Comparison of ENCODE assay signal across 10 mouse cellular contexts in genomic region chr11:4974376-4975122, GRCm38 (mm10). TPM values are rescaled to one million over a fixed set of nuclear protein-coding genes. Genes with fewer than 3 reads are reported as not detected.
DNase-seq lines count a peak whose midpoint lies in the region; ATAC-seq and TF ChIP-seq lines count a peak whose summit lies in the region.
"Had no signal": no experiment of that assay in that cellular context is flagged by ENCODE, and none has a peak within 500 bp of the region (broad histone marks: within the 10 kb centered on the region; RNA-seq: fewer than 3 reads in every experiment).

No protein-coding gene starts in this region.

- no peak overlapping the region for H3K4me3 ChIP-seq in cerebellum, adult 2 months (replicated peaks; ENCODE audit: insufficient read depth, low read depth, low read length)

- ATAC-seq in common myeloid progenitor, adult 5-6 weeks (replicated peaks; ENCODE audit: low read depth, poor library complexity, severe bottlenecking), result peak; percentile 66

- H3K27ac ChIP-seq in cerebellum, adult 2 months (ENCODE audit: insufficient read depth, low read length), result no peak overlapping the region
- H3K27ac ChIP-seq: hindbrain, postnatal 0 days had no signal

- no peaks in the 10 kb centered on the region for H3K27me3 ChIP-seq in cerebellum, adult 2 months (ENCODE audit: control insufficient read depth, insufficient read depth, low read length)

- no peak for TF ChIP-seq POLR2A in cerebellum, adult 2 months (IDR thresholded peaks at IDR 0.05; ENCODE audit: borderline replicate concordance, insufficient read depth, low read length)

- TF ChIP-seq CTCF in cerebellum, adult 2 months (IDR thresholded peaks at IDR 0.05; ENCODE audit: borderline replicate concordance, insufficient read depth, low read depth, low read length), result no peak

- no peaks in the 10 kb centered on the region for H3K4me1 ChIP-seq in cerebellum, adult 2 months (ENCODE audit: control insufficient read depth, insufficient read depth, low read length)

- 88% methylated on average over 11 of the region's 11 CpGs for WGBS in cerebellum, adult 2 months

- DNase-seq in adrenal gland, adult 2 months, result peak; percentile 29
- no peak for DNase-seq in adrenal gland, postnatal 25 days
- peak; percentile 57 for DNase-seq in kidney, postnatal 14 days
- peak; percentile 47 for DNase-seq in lung, postnatal 10 days
- DNase-seq in right cerebral cortex, postnatal 25 days, result no peak
- DNase-seq in cerebellum, adult 2 months, result no peak
- no peak for DNase-seq in ovary, postnatal 10 days (ENCODE audit: low spot score)
- DNase-seq: forebrain, postnatal 0 days had no signal

RNA-seq across cellular contexts. Expression of gene Ap1b1, which starts 12.1 kb away (rescaled TPM):
- total RNA-seq in adrenal gland, adult 2 months (2021), result 10 to 100 TPM; 59.0 to 78.0 TPM
- 68.2 and 111 TPM in 2 replicates for polyA plus RNA-seq in adrenal gland, adult 2 months (2012; rRNA removed)
- 59.8 and 68.0 TPM in 2 replicates for total RNA-seq in adrenal gland, postnatal 25 days (2021)
- 69.1 and 72.2 TPM in 2 replicates for total RNA-seq in common myeloid progenitor, adult 5-6 weeks (2017)
- 180 and 181 TPM in 2 replicates for polyA plus RNA-seq in cerebellum, adult 2 months (2012; rRNA removed)

RNA-seq across cellular contexts. Expression of gene Nefh, which starts 26.7 kb away (rescaled TPM):
- total RNA-seq in adrenal gland, adult 2 months (2021), result 1 to 10 TPM; 2.1 TPM
- polyA plus RNA-seq in adrenal gland, adult 2 months (2012; rRNA removed), result 0.71 and 2.5 TPM in 2 replicates
- total RNA-seq in adrenal gland, postnatal 25 days (2021), result 0.88 and 1.1 TPM in 2 replicates
- total RNA-seq in common myeloid progenitor, adult 5-6 weeks (2017), result 12.6 and 16.7 TPM in 2 replicates
- polyA plus RNA-seq in cerebellum, adult 2 months (2012; rRNA removed), result 197 and 273 TPM in 2 replicates

Comparison
In these comparisons a context has a peak if more than half of its experiments do, and no peak if none do; other contexts are left out.
1. DNase-seq: peak in adrenal gland, adult 2 months (single experiment), kidney, postnatal 14 days (single experiment) and lung, postnatal 10 days (single experiment); none in adrenal gland, postnatal 25 days (single experiment), right cerebral cortex, postnatal 25 days (single experiment), cerebellum, adult 2 months (0 of 2) and ovary, postnatal 10 days (single experiment).